Mouse (Mus musculus) testis, adult 10 weeks (tissue): ENCODE measurements around the gene Vmn2r23. TPM values are rescaled to one million over a fixed set of nuclear protein-coding genes. Genes with fewer than 3 reads are reported as not detected.

Source experiments
- polyA plus RNA-seq: library from polyadenylated mRNA; stranded (reverse); fragments of 350-450 nt; fragmentation: Illumina TruSeq; extraction: RNeasy Lipid Tissue Mini Kit (QIAGEN cat#74804); gene quantifications from one replicate; pipeline ENCODE4 v1.2.3, GENCODE M21; 2014; ENCODE audit warnings: low read depth, low replicate concordance

The Vmn2r23 gene
- polyA plus RNA-seq: not detected

DNA sequence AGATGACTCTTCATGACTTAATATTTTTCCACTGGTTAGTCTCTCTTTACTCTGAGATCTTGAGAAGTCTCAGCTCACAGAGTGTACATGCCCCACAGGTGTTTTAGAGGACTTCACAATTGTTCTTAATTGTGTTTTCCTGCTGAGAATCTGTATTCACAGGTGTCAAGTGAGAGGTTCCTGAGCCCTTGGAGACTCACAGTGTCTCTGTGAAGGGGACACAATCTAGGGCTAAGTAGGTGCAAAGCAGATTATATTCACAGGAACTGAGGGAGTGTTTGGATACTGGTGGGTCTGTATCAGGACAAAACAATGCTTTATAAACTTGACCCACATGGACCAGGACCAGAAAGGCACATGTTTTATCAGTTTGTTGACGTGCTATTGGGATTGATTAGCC is at the start of gene Vmn2r23:
Vmn2r23 (plus strand) TSS at position 301 of the 400 bp plus-strand sequence.

DNA sequence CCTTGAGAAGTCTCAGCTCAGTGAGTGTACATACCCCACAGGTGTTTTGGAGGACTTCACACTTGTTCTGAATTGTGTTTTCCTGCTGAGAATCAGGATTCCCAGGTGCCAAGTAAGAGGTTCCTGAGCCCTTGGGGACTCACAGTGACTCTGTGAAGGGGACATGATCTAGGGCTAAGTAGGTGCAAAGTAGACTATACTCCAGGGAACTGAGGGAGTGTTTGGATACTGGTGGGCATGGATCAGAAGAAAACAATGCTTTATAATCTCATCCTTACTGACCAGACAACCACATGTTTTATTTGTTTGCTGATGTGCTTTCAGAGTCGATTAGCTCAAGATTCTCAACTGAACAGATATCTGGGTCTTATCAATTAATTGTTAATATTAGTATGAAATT is 76.1 kb downstream of the Vmn2r23 start, which contains the start of gene Vmn2r24:
Vmn2r24 (plus strand) TSS at position 301 of the 400 bp plus-strand sequence.

Other genes with a start within 250 kb of the Vmn2r23 start
- not detected for gene Vmn2r21, start 169.3 kb upstream of the Vmn2r23 start, polyA plus RNA-seq
- gene Vmn2r22, start 51.9 kb upstream of the Vmn2r23 start, polyA plus RNA-seq: not detected
- 0.03 TPM for gene Vmn2r24, start 76.2 kb downstream of the Vmn2r23 start, polyA plus RNA-seq
- gene Vmn2r25, start 150.8 kb downstream of the Vmn2r23 start, polyA plus RNA-seq: not detected